Mouse (Mus musculus): Measurements from ENCODE around the gene Tmem131l.

Gene Tmem131l

GRCm38 (mm10) chr3:83855643-83856042 lies 184.3 kb downstream of the Tmem131l start:
- DNase-seq, result no peak

DNA sequence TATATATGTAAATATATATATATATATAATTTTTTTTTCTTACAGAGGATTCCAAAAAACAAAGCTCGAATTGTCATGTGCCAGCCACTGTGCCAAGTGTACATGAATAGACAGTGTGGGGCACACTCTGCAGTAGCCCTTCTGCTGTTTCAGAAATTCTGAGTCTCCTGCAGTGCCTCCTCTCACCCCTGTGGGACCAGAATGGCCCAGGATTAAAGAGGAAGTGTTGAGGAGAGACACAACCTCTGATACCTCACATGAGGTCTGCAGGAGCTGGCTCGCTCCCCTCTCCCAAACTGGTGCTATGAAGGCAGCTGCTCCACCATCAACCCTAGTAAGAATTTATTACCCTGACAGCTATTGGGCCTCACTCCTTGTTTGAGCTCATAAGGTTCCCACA lies 190.6 kb downstream of the Tmem131l start:
- DNase-seq, result no peak
